Mouse (Mus musculus) ES-Bruce4 (cell line): ENCODE measurements at regions not wholly inside any gene's neighbourhood (a gene's known extent, or its start where the extent isn't known, plus 50 kb on each side); places are given as distances from the start of the nearest gene placed in this dataset.

Experiments used
- CTCF ChIP-seq: IDR thresholded peaks from one replicate; pipeline ENCODE4 v1.8.1; 2011; ENCODE audit warnings: low read depth, low read length
- EP300 ChIP-seq: IDR thresholded peaks from 2 replicates; pipeline ENCODE4 v1.6.1; 2011; ENCODE audit warnings: low read depth, low read length; ENCODE audit not compliant: insufficient read depth
- POLR2A ChIP-seq: IDR thresholded peaks from one replicate; pipeline ENCODE4 v1.8.1; 2011; ENCODE audit warnings: low read length; ENCODE audit not compliant: insufficient read depth

GRCm38 (mm10) chr5:138888749-138889148, 68.9 kb downstream of the Gm5294 start:
- TF ChIP-seq CTCF (no peak), EP300 (no peak), POLR2A (no peak)
